Mouse (Mus musculus): ENCODE measurements at regions not wholly inside any gene's neighbourhood (a gene's known extent, or its start where the extent isn't known, plus 50 kb on each side); places are given as distances from the start of the nearest gene placed in this dataset.

DNA sequence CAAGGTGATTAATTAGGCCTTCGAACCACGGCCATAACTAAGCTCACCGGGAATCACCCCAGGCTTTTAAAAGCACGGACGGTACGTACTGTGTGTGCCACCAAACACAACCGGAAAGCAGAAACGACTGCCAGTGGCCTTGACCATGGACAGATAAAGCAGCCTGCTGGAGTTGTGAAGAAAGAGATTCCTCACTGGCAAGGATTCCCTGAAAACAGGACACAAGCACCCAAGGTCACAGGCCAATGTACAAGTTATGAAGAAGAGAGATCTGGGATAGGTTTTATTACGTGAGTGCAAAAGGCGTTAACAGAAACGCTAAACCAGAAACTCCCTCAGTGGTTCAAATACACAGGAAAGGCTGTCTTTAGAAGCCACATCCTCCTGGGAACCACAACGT, 191.3 kb upstream of the Mkln1 start:
- no peak overlapping the region for H3K4me3 ChIP-seq
- no peaks in the 10 kb centered on the region for H3K36me3 ChIP-seq
- WGBS: 87% methylated on average over 12 of the region's 12 CpGs
- H3K27me3 ChIP-seq (ENCODE audit: low read depth, poor library complexity, severe bottlenecking): no peaks in the 10 kb centered on the region
- no peak overlapping the region for H3K27ac ChIP-seq
- H3K4me1 ChIP-seq: no peaks in the 10 kb centered on the region
- no peak for DNase-seq (ENCODE audit: low spot score)
- no peaks in the 10 kb centered on the region for H3K9me3 ChIP-seq (replicated peaks)

DNA sequence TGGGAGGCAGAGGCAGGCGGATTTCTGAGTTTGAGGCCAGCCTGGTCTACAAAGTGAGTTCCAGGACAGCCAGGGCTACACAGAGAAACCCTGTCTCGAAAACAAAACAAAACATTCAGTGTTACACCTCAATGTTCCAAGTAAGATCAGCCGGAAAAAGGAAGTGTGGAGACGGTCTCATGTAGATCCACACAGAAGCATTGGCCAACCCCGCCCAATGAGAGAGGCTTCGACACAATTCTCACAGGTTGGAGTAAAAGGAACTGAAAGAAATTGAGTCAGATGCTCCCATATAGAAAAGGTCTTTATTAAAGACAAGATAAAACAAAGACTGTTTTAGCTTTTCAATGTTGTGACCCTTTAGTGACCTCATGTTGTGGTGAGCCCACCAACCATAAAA, 190.3 kb upstream of the Mkln1 start:
- Histone ChIP-seq H3K27ac (no peak overlapping the region), H3K27me3 (ENCODE audit: low read depth, poor library complexity, severe bottlenecking) (no peaks in the 10 kb centered on the region), H3K36me3 (no peaks in the 10 kb centered on the region), H3K4me1 (no peaks in the 10 kb centered on the region), H3K4me3 (no peak overlapping the region), H3K9me3 (replicated peaks) (no peaks in the 10 kb centered on the region)
- no peak for DNase-seq (ENCODE audit: low spot score)
- 93% methylated on average over 6 of the region's 6 CpGs for WGBS

DNA sequence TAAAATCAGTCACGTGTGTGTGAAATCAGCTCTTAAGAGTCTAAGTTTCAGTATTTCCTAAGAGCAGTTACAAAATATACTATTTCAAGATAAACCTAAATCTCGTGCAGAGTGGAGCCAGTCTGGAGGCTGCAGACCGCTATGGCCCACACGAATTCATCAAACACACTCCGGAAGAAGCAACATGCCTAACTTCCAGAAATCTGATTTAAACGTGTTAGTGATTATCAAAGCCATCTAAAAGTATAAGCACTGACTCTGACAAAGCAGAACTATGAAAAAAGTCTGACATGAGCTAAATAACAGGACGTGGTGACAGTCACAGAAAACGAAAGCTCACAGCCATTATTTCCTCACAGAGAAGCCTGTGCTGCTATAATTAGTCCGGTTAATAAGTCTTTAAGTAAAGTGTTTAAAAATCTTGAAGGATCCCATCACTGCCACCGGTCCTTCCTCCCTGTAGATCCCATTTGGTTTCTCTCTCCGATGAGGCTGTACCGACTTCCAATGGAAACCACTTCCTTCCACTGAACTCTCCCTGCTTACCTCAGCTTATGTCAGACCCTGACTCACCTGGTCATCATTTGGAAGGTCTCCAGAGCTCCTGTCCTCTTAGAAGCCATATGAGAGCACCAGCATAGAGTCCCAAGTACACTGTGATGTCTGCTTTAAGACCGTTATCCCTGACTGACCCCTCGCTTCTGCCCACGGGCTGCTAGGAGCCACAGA, 189.0 kb upstream of the Mkln1 start:
- H3K9me3 ChIP-seq (replicated peaks): no peaks in the 10 kb centered on the region
- no peaks in the 10 kb centered on the region for H3K36me3 ChIP-seq
- H3K27ac ChIP-seq: no peak overlapping the region
- peaks cover 6% of the 10 kb centered on the region; the same call in 1 of the 2 replicates for H3K27me3 ChIP-seq (ENCODE audit: low read depth, poor library complexity, severe bottlenecking)
- WGBS: 90% methylated on average over 15 of the region's 15 CpGs
- DNase-seq (ENCODE audit: low spot score): no peak
- no peaks in the 10 kb centered on the region for H3K4me1 ChIP-seq
- H3K4me3 ChIP-seq: no peak overlapping the region

DNA sequence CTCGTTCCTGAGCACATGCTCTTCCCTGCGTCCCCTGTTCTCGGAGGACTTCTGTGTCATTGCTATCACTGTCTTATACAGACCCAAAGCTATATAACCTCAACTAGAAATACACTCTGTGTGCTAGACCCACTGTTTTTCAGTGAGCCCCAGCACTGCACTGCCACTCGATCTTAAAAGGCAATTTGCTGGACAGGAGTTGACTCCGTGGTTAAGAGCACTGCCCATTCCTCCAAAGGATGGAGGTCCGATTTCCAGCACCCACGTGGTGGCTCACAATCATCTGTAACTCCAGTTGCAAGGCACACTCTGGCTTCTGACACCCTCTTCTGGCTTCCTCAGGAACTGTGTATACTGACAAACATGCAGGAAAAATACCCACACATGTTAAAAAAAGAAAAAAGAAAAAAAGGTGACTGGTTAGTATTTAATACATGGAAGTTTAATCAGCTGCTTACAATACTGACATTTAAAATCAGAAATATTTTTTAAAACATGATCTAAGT, 188.3 kb upstream of the Mkln1 start:
- Histone ChIP-seq H3K27ac (no peak overlapping the region), H3K4me1 (no peaks in the 10 kb centered on the region), H3K4me3 (no peak overlapping the region), H3K9me3 (replicated peaks) (no peaks in the 10 kb centered on the region), H3K36me3 (no peaks in the 10 kb centered on the region), H3K27me3 (ENCODE audit: low read depth, poor library complexity, severe bottlenecking) (peaks cover 13% of the 10 kb centered on the region)
- WGBS: 81% methylated on average over 7 of the region's 7 CpGs
- DNase-seq (ENCODE audit: low spot score): no peak

DNA sequence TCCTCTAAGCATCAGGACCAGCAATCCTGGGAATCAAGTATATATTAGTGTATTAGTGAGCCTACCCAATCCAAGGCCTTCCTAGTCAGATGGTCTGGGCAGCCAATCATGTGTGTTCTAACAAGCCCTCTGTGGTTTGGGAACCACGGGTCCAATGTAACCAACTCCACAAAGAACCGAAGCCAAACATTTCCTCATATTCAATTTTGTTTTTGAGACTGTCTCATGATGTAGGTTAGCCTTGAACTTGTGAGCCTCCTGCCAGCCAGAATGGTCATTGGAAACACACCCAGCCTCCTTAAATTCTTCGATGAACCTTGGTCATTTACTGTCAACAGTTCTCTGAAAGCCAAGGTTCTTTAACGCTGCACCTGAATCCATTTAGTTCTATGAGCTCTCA, 187.4 kb upstream of the Mkln1 start:
- DNase-seq (ENCODE audit: low spot score): no peak
- peaks cover 3% of the 10 kb centered on the region for H3K4me1 ChIP-seq
- H3K27ac ChIP-seq: no peak overlapping the region
- 90% methylated on average over 4 of the region's 4 CpGs for WGBS
- no peaks in the 10 kb centered on the region for H3K36me3 ChIP-seq
- H3K4me3 ChIP-seq: no peak overlapping the region
- no peaks in the 10 kb centered on the region for H3K9me3 ChIP-seq (replicated peaks)
- peaks cover 21% of the 10 kb centered on the region for H3K27me3 ChIP-seq (ENCODE audit: low read depth, poor library complexity, severe bottlenecking)

DNA sequence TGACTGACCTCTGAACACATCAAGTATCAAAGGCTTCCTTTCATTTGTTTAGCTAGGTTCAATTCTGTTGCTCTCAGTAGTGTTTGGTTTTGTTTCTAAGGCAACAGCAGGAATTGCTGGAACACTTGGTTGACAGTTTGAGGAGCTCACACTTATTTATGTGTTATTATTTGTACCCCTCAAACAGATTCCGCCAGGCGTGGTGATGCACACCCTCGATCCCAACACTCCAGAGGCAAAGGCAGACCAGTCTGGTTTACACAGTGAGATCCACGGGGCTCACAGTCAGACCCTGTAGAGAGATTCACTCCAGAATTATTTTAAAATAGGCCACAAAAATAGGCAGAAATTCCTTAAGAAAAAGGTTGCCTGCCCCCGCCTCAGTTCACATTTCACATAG, 186.9 kb upstream of the Mkln1 start:
- Histone ChIP-seq H3K27ac (no peak overlapping the region), H3K4me3 (no peak overlapping the region), H3K36me3 (no peaks in the 10 kb centered on the region), H3K9me3 (replicated peaks) (no peaks in the 10 kb centered on the region), H3K4me1 (peaks cover 8% of the 10 kb centered on the region), H3K27me3 (ENCODE audit: low read depth, poor library complexity, severe bottlenecking) (peaks cover 27% of the 10 kb centered on the region)
- no peak for DNase-seq (ENCODE audit: low spot score)
- 88% methylated on average over 5 of the region's 5 CpGs for WGBS

DNA sequence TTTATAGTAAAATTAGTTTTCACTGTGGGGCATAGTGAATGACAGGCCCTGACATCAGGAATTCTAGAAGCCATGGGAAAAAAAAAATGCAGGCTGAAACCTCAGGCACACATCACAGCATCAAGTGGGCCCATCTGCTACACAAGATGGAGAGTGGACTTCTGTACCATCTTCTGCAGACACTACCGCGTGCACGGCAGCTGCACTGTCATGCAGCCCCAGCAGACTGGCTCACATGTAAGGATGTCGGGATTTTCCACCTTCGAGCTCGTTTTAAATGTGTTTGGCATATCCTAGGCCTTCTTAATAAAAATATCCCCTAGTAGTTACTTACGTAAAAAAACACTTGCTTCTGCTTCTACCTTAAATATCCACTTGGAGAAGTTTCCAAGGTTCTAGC, 186.5 kb upstream of the Mkln1 start:
- WGBS: 91% methylated on average over 7 of the region's 7 CpGs
- H3K9me3 ChIP-seq (replicated peaks): no peaks in the 10 kb centered on the region
- H3K4me1 ChIP-seq: peaks cover 13% of the 10 kb centered on the region
- DNase-seq (ENCODE audit: low spot score): no peak
- no peak overlapping the region for H3K4me3 ChIP-seq
- H3K27ac ChIP-seq: no peak overlapping the region
- no peaks in the 10 kb centered on the region for H3K36me3 ChIP-seq
- H3K27me3 ChIP-seq (ENCODE audit: low read depth, poor library complexity, severe bottlenecking): peaks cover 31% of the 10 kb centered on the region

- no peak for DNase-seq (ENCODE audit: low spot score)
- Histone ChIP-seq H3K27me3 (ENCODE audit: low read depth, poor library complexity, severe bottlenecking) (peaks cover 37% of the 10 kb centered on the region), H3K36me3 (no peaks in the 10 kb centered on the region), H3K27ac (no peak overlapping the region), H3K4me3 (no peak overlapping the region), H3K9me3 (replicated peaks) (no peaks in the 10 kb centered on the region), H3K4me1 (peaks cover 19% of the 10 kb centered on the region)
- 81% methylated on average over 13 of the region's 13 CpGs for WGBS
Observed at GRCm38 (mm10) chr6:31212694-31213093, 185.8 kb upstream of the Mkln1 start.

DNA sequence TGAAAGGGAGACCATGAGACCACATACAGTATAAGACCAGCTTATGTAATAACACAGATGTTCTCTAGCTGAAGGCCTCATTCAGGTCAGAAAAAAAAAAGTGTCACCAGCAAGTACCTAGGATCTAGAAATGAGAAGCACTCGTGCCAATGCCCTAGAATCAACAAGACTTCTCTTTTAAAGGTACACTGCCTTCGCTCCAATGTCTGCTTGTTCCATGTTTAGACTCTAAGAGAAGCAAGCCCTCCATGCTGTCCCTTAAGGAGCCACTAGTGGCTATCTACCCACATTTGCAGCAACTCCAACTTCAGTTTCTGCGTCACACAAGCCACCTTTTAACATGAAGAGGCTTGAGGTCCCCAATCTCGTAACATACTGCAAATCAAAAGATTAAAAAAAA, 185.4 kb upstream of the Mkln1 start:
- no peaks in the 10 kb centered on the region for H3K9me3 ChIP-seq (replicated peaks)
- WGBS: 79% methylated on average over 4 of the region's 4 CpGs
- no peaks in the 10 kb centered on the region for H3K36me3 ChIP-seq
- peaks cover 24% of the 10 kb centered on the region for H3K4me1 ChIP-seq
- no peak overlapping the region for H3K27ac ChIP-seq
- peaks cover 42% of the 10 kb centered on the region for H3K27me3 ChIP-seq (ENCODE audit: low read depth, poor library complexity, severe bottlenecking)
- no peak overlapping the region for H3K4me3 ChIP-seq
- DNase-seq (ENCODE audit: low spot score): no peak

GRCm38 (mm10) chr6:31215661-31216060, 182.9 kb upstream of the Mkln1 start:
- whole genome bisulfite sequencing: 73% methylated on average over 8 of the region's 8 CpGs
- Histone ChIP-seq H3K4me3 (peak overlapping the region; percentile 80), H3K9me3 (replicated peaks) (no peaks in the 10 kb centered on the region)

DNA sequence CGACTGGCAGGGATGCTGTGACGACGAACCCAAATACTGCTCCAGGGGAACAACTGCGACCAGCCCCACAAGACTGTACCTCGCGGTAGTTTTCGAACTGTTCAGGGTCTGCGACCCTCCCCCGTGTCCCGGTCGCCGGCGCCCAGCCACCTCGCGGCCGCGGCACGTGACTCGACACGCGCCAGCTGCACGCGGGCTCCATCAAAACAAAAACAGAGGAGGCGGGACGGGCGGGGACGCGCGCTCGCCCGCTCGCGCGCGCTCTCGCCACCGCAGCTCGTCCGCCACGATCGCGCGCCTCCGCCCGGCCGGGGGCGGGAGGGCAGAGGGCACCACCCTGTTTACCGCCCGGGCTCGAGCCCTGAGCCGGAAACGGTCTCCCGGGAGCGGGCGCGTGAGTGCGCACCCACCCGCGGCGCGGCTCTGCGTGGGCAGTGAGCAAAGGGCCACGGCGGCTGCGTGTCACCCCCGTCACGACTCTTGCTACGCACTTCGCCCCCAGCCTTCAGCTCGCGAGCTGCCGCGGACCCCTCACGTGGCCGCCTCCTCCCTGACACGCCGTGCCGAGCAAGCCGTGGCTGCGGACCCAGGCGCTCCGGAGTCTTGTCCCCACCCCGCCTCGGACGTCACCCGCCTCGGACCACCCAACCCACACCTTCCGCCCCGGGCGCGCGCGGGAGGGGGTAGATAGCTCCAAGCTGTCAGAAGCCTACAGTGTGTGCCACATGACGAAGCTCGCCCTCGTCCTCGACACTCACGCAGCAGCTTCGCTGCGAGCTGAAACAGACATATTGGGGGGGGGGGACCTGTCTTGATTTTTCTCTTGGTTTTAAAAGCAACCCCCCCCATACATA, 182.1 kb upstream of the Mkln1 start:
- DNase-seq (ENCODE audit: low spot score): peak; percentile 67
- H3K4me3 ChIP-seq: peak overlapping the region; percentile 80
- peaks cover 44% of the 10 kb centered on the region for H3K4me1 ChIP-seq
- H3K36me3 ChIP-seq: no peaks in the 10 kb centered on the region
- peaks cover 75% of the 10 kb centered on the region for H3K27me3 ChIP-seq (ENCODE audit: low read depth, poor library complexity, severe bottlenecking)
- H3K27ac ChIP-seq: peak overlapping the region; percentile 38
- no peaks in the 10 kb centered on the region for H3K9me3 ChIP-seq (replicated peaks)
- under 1% methylated on average over 100 of the region's 100 CpGs for WGBS

More at GRCm38 (mm10) chr6:31215661-31216060, 182.9 kb upstream of the Mkln1 start:
- DNase-seq (ENCODE audit: low spot score): no peak
- H3K27ac ChIP-seq: no peak overlapping the region
- H3K36me3 ChIP-seq: no peaks in the 10 kb centered on the region
- peaks cover 67% of the 10 kb centered on the region for H3K27me3 ChIP-seq (ENCODE audit: low read depth, poor library complexity, severe bottlenecking)
- H3K4me1 ChIP-seq: peaks cover 41% of the 10 kb centered on the region

DNA sequence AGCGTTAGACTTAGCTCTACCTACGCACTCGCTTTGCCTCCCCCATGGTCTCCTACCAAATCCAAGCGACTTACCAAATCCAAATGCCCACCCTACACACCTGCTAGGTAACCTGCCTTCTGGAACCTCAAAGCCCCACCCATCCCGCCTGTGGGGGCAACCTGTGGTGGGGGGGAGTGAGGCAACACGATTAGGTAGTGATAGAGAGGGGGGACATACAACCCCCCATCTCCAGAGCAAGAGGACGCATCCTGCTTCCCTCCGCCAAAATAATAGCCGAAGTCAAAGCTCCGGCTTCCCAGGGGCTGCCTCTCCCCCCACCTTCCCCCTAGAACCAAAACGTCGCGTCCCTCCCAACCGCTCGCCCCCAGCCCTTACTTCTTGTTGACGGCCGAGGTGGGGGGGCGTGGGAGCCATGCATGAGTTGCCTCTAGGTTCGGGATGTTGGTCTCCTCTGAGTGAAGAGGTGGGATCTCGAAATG, 181.4 kb upstream of the Mkln1 start:
- WGBS: 1% methylated on average over 20 of the region's 20 CpGs
- no peaks in the 10 kb centered on the region for H3K9me3 ChIP-seq (replicated peaks)
- no peaks in the 10 kb centered on the region for H3K36me3 ChIP-seq
- peak overlapping the region; percentile 80 for H3K4me3 ChIP-seq
- H3K4me1 ChIP-seq: peaks cover 44% of the 10 kb centered on the region
- H3K27me3 ChIP-seq (ENCODE audit: low read depth, poor library complexity, severe bottlenecking): peaks cover 82% of the 10 kb centered on the region
- DNase-seq (ENCODE audit: low spot score): peak; percentile 54
- no peak overlapping the region for H3K27ac ChIP-seq

GRCm38 (mm10) chr6:31217641-31218138, 180.8 kb upstream of the Mkln1 start:
- under 1% methylated on average over 25 of the region's 25 CpGs for WGBS
- peak; percentile 69 for DNase-seq (ENCODE audit: low spot score)
- Histone ChIP-seq H3K4me3 (peak overlapping the region; percentile 80), H3K9me3 (replicated peaks) (no peaks in the 10 kb centered on the region), H3K4me1 (peaks cover 44% of the 10 kb centered on the region), H3K27me3 (ENCODE audit: low read depth, poor library complexity, severe bottlenecking) (peaks cover 87% of the 10 kb centered on the region), H3K36me3 (no peaks in the 10 kb centered on the region), H3K27ac (no peak overlapping the region)

Data from limb, embryonic 10.5 days (tissue).